Mouse (Mus musculus) stomach, embryonic 16.5 days (tissue): ENCODE data around the gene Khdrbs2. TPM values are rescaled to one million over a fixed set of nuclear protein-coding genes. Genes with fewer than 3 reads are reported as not detected.

Experiments
- ATAC-seq: fragments of 200-750 bp; cut with Nextera tagmentation; 2 replicates; pipeline ENCODE4 v1.8.0; 2017; ENCODE audit warnings: moderate number of reproducible peaks, moderate TSS enrichment; ENCODE audit not compliant: insufficient read depth, low FRiP score
- H3K27ac ChIP-seq: fragments of 300-500 bp; sonication (generic); 2 replicates; pipeline ENCODE4 v1.5.1; 2014; ENCODE audit warnings: low read length
- H3K27me3 ChIP-seq: fragments of 300-500 bp; sonication (generic); 2 replicates; pipeline ENCODE4 v1.6.1; 2014; ENCODE audit warnings: low read length, control low read depth, mixed read lengths; ENCODE audit not compliant: control insufficient read depth, insufficient read depth
- H3K36me3 ChIP-seq: fragments of 300-500 bp; sonication (generic); 2 replicates; pipeline ENCODE4 v1.6.1; 2014; ENCODE audit warnings: low read length; ENCODE audit not compliant: control insufficient read depth, insufficient read depth
- H3K4me1 ChIP-seq: fragments of 300-500 bp; sonication (generic); 2 replicates; pipeline ENCODE4 v1.6.1; 2014; ENCODE audit warnings: low read length, control low read depth, mixed read lengths; ENCODE audit not compliant: control insufficient read depth, insufficient read depth
- H3K4me2 ChIP-seq: fragments of 300-500 bp; sonication (generic); 2 replicates; pipeline ENCODE4 v1.6.1; 2014; ENCODE audit warnings: low read depth, low read length, mixed read lengths
- H3K4me3 ChIP-seq: fragments of 300-500 bp; sonication (generic); replicated peaks from 2 replicates; pipeline ENCODE4 v1.5.1; 2014; ENCODE audit warnings: mild to moderate bottlenecking, low read length
- H3K9ac ChIP-seq: fragments of 300-500 bp; sonication (generic); 2 replicates; pipeline ENCODE4 v1.6.1; 2014; ENCODE audit warnings: low read length
- H3K9me3 ChIP-seq: fragments of 300-500 bp; sonication (generic); replicated peaks from 2 replicates; pipeline ENCODE4 v1.6.1; 2016; ENCODE audit warnings: low read length, control low read depth; ENCODE audit not compliant: control insufficient read depth
- WGBS: fragments of 180-500 bp; shearing (Covaris S2); extraction: QIAGEN DNeasy Blood & Tissue Kit; methylation state at CpG from one replicate; pipeline ENCODE4 v1.1.7; 2014; 5-methylcytosine and 5-hydroxymethylcytosine counted together
- polyA plus RNA-seq: library from polyadenylated mRNA; unstranded; fragments of >200 nt; fragmentation: Nextera tagmentation; extraction: Ambion mirVana; gene quantifications from 2 replicates; pipeline ENCODE4 v1.2.1, GENCODE M21; 2015

Gene Khdrbs2
- polyA plus RNA-seq, 1 experiment from 2014 or later = 3.7 TPM

- Histone ChIP-seq H3K4me1 (no peaks in the 10 kb centered on the region), H3K4me3 (no peak overlapping the region), H3K4me2 (no peak overlapping the region), H3K27ac (no peak overlapping the region), H3K36me3 (no peaks in the 10 kb centered on the region), H3K9me3 (no peaks in the 10 kb centered on the region), H3K9ac (no peak overlapping the region), H3K27me3 (no peaks in the 10 kb centered on the region)
- 54% methylated on average over 5 of the region's 5 CpGs for WGBS
- ATAC-seq = no peak
Measured at GRCm38 (mm10) chr1:32301391-32301790, 128.9 kb downstream of the Khdrbs2 start.

- 67% methylated on average over 3 of the region's 3 CpGs for WGBS
- Histone ChIP-seq H3K4me1 (no peaks in the 10 kb centered on the region), H3K27me3 (no peaks in the 10 kb centered on the region), H3K9me3 (no peaks in the 10 kb centered on the region), H3K4me3 (no peak overlapping the region), H3K9ac (no peak overlapping the region), H3K4me2 (no peak overlapping the region), H3K27ac (no peak overlapping the region), H3K36me3 (no peaks in the 10 kb centered on the region)
- no peak for ATAC-seq
Measured at GRCm38 (mm10) chr1:32309074-32309473, 136.6 kb downstream of the Khdrbs2 start.

GRCm38 (mm10) chr1:32309637-32310036 is 137.1 kb downstream of the Khdrbs2 start:
- no peak overlapping the region for H3K27ac ChIP-seq
- no peak overlapping the region for H3K4me3 ChIP-seq
- no peak overlapping the region for H3K4me2 ChIP-seq
- no peaks in the 10 kb centered on the region for H3K9me3 ChIP-seq
- no peaks in the 10 kb centered on the region for H3K27me3 ChIP-seq
- H3K36me3 ChIP-seq = no peaks in the 10 kb centered on the region
- H3K4me1 ChIP-seq = no peaks in the 10 kb centered on the region
- ATAC-seq = no peak
- H3K9ac ChIP-seq = no peak overlapping the region

- no peaks in the 10 kb centered on the region for H3K27me3 ChIP-seq
- no peaks in the 10 kb centered on the region for H3K36me3 ChIP-seq
- no peak for ATAC-seq
Measured at GRCm38 (mm10) chr1:32339108-32339507, 166.6 kb downstream of the Khdrbs2 start.

GRCm38 (mm10) chr1:32347538-32347937 is 175.0 kb downstream of the Khdrbs2 start:
- no peak for ATAC-seq
- H3K27ac ChIP-seq = no peak overlapping the region
- WGBS = 81% methylated on average over 2 of the region's 2 CpGs
- H3K4me1 ChIP-seq = no peaks in the 10 kb centered on the region
- H3K27me3 ChIP-seq = no peaks in the 10 kb centered on the region
- no peak overlapping the region for H3K4me2 ChIP-seq
- H3K9me3 ChIP-seq = no peaks in the 10 kb centered on the region
- H3K36me3 ChIP-seq = no peaks in the 10 kb centered on the region
- no peak overlapping the region for H3K9ac ChIP-seq
- H3K4me3 ChIP-seq = no peak overlapping the region

More at GRCm38 (mm10) chr1:32339108-32339507, 166.6 kb downstream of the Khdrbs2 start:
- 91% methylated on average over 1 of the region's 1 CpGs for WGBS
- Histone ChIP-seq H3K4me3 (no peak overlapping the region), H3K27ac (no peak overlapping the region), H3K9me3 (no peaks in the 10 kb centered on the region), H3K4me1 (no peaks in the 10 kb centered on the region), H3K4me2 (no peak overlapping the region), H3K9ac (no peak overlapping the region)

- WGBS = 68% methylated on average over 1 of the region's 1 CpGs
- H3K9ac ChIP-seq = no peak overlapping the region
- H3K4me2 ChIP-seq = no peak overlapping the region
- no peaks in the 10 kb centered on the region for H3K9me3 ChIP-seq
- no peaks in the 10 kb centered on the region for H3K27me3 ChIP-seq
- H3K36me3 ChIP-seq = no peaks in the 10 kb centered on the region
- H3K4me3 ChIP-seq = no peak overlapping the region
- no peak for ATAC-seq
- no peaks in the 10 kb centered on the region for H3K4me1 ChIP-seq
- H3K27ac ChIP-seq = no peak overlapping the region
Measured at GRCm38 (mm10) chr1:32352076-32352475, 179.6 kb downstream of the Khdrbs2 start.

- WGBS = 55% methylated on average over 2 of the region's 2 CpGs
- no peak for ATAC-seq
- H3K4me3 ChIP-seq = no peak overlapping the region
Measured at GRCm38 (mm10) chr1:32363539-32363938, 191.0 kb downstream of the Khdrbs2 start.

GRCm38 (mm10) chr1:32397553-32397952 is 225.0 kb downstream of the Khdrbs2 start:
- H3K36me3 ChIP-seq = no peaks in the 10 kb centered on the region
- H3K4me2 ChIP-seq = no peak overlapping the region
- ATAC-seq = no peak
- H3K27ac ChIP-seq = no peak overlapping the region
- no peaks in the 10 kb centered on the region for H3K4me1 ChIP-seq
- WGBS = 72% methylated on average over 6 of the region's 6 CpGs
- H3K4me3 ChIP-seq = no peak overlapping the region
- no peak overlapping the region for H3K9ac ChIP-seq
- no peaks in the 10 kb centered on the region for H3K27me3 ChIP-seq
- no peaks in the 10 kb centered on the region for H3K9me3 ChIP-seq

More at GRCm38 (mm10) chr1:32363539-32363938, 191.0 kb downstream of the Khdrbs2 start:
- H3K27me3 ChIP-seq = no peaks in the 10 kb centered on the region
- no peaks in the 10 kb centered on the region for H3K9me3 ChIP-seq
- no peaks in the 10 kb centered on the region for H3K36me3 ChIP-seq
- no peaks in the 10 kb centered on the region for H3K4me1 ChIP-seq
- H3K27ac ChIP-seq = no peak overlapping the region
- no peak overlapping the region for H3K4me2 ChIP-seq
- no peak overlapping the region for H3K9ac ChIP-seq

- no peak overlapping the region for H3K4me2 ChIP-seq
- H3K9ac ChIP-seq = no peak overlapping the region
- no peak overlapping the region for H3K27ac ChIP-seq
- ATAC-seq = no peak
- H3K36me3 ChIP-seq = no peaks in the 10 kb centered on the region
- H3K27me3 ChIP-seq = no peaks in the 10 kb centered on the region
- no peak overlapping the region for H3K4me3 ChIP-seq
- no peaks in the 10 kb centered on the region for H3K9me3 ChIP-seq
- H3K4me1 ChIP-seq = no peaks in the 10 kb centered on the region
- 41% methylated on average over 2 of the region's 2 CpGs for WGBS
Measured at GRCm38 (mm10) chr1:32407651-32408050, 235.1 kb downstream of the Khdrbs2 start.

- Histone ChIP-seq H3K9me3 (no peaks in the 10 kb centered on the region), H3K4me2 (no peak overlapping the region), H3K27ac (no peak overlapping the region), H3K9ac (no peak overlapping the region), H3K27me3 (no peaks in the 10 kb centered on the region), H3K36me3 (no peaks in the 10 kb centered on the region), H3K4me3 (no peak overlapping the region), H3K4me1 (peaks cover 4% of the 10 kb centered on the region)
- ATAC-seq = no peak
- WGBS = 21% methylated on average over 1 of the region's 1 CpGs
Measured at GRCm38 (mm10) chr1:32428410-32428809, 255.9 kb downstream of the Khdrbs2 start.
